Mouse (Mus musculus): ENCODE results near the gene Pik3cb.

The Pik3cb gene

DNA sequence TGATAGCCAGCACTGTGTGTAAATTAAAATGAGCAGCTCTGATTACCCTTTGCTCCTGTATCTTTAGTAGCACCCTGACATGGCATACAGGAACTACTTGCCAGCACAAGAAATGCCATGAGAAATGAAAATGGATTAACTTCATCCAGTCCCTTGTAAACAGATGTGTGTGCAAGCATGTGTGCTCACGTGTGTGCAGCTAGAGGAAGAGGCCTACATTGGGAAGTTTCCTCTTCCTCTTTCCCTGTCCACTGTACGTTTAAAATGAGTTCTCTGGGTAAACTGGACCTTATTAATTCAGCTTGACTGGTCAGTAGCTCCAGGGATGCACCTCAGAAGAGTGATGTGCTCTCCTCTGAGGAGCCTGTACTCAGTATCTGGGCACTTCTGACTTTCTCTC lies 66.0 kb downstream of the Pik3cb start:
- DNase-seq: no peak

DNA sequence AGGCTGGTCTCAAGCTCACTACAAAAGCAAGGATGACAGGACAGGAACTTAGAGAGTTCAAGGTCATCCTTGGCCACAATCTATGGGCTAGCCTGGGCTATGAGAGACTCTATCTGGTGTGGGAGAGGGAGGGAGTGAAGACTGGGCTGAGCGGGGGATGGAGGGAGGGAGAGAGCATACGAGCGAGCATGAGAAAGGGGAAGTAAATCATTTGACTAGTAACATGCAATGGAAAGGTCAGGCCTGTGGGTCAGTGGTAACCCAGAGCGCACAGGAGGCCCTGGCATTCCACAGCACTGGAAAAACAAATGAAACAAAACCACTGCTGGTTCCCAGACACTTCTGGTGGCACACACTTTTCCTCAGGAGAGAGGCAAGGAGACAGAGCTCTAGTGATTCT lies 67.9 kb downstream of the Pik3cb start:
- no peak for DNase-seq

DNA sequence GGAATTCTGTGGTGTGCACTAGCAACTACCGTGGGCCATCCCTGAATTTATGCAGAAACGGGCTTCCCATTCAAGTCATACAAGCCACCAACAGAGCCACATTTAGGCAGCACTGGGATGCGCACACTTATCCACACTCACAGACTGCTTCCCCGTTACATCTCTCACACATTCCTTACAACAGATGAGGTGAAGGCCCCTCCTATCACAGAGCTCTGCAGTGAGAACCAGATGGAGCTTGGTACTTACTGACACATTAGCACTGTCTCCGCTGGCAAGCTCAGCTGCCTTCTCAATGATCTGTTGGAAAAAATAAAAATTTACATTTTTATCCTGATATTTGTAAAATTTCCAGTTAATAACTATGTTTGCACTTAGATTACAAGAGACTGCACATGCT lies 75.1 kb downstream of the Pik3cb start:
- DNase-seq: no peak

DNA sequence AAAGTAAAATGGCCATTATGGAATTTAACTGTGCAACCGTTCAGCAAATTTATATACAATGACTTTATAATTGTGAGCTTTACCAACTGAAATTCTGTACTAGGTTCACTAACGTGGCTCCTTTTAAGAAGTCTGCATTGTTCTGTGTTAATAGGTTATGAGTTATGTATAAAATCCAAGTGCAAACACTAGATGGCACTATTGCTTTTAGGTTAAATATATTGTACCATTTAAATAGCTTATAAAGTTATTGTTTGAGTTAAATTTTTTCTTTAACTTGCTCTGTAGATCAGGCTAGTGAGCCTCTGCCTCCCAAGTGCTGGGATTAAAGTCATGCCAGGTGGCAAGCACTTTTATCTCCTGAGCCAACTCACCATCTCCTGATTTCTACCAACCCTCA lies 76.2 kb downstream of the Pik3cb start:
- DNase-seq: peak in 1 of 2 experiments; percentile 53

DNA sequence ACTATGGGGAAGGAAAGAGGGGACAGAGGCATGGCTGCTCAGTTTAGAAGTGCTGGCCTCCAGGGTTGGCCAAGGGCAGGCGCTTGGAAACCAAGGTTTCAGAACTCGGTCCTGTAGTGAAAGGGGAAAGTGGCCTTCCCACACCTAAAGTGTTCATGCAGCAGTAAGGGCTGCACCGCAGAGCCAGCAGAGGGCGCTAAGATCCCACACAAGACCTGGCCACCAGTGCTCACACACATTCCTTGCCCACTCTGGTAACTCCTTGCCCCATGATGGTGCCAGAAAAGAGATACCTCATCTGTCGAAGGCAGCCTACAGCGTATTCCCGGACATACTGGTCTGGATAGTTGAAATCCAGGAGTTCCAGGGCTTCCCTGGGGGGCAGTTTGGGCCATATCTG lies 77.9 kb downstream of the Pik3cb start:
- peak; percentile 91 to 92 for DNase-seq

DNA sequence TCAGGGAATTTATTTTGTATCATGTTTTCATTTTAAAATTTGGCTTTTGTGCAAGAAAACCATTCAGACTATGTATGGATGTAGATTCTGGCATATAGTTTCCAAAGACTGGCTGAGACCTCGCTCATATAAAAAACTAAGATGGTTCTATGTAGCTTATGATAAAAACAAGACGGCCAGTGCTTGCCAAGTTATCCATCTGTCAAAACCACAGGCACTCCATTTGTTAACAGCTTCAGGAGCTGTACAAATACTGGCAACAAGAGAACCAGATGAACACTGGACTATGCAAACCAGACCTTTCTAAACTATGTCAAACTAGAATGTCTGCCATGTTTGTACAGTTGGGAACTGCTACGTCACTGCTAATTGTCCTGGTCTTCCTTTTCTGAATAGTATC lies 82.7 kb downstream of the Pik3cb start:
- DNase-seq: peak; percentile 33 to 43

DNA sequence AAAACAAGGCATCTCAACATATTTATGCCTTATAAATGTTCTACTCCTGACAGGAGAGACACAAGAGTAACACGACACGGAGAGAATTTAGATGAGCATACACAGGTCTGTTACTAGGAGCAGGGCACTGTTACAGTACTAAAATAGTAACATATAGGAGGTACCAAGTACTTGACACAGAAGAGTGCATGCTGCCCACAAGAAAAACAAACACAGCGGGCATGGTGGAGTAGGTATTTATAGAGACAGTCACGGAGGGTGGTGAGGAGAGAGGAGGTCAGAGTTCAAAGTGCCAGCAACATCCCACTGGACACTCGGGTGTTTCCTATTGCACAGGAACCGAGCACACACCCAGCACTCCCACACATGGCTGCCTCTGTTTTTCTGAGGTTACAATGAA lies 90.7 kb downstream of the Pik3cb start:
- DNase-seq: no peak

DNA sequence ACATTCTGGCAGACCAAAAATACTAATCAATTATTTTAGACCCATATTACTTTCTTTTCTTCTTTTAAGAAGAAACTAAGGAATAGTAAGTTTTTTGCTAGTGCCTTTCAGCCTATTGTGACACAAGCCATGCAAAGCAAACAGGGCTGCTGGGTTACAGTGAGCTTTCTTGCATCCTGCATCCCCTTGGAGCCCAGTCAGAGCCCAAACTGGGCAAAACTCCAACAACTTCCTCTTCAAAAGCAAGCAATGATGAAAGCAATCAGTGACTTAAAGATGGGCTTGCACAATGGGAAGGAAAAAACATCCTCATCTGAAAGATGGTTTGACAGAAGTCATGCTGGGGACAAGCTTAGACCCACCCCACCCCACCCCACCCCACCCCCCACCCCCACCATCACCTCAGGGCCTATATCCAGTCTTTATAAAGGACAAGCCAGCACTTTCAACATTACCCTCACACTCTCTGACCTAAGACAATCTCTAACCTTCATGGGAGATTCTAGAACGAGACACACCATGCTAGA lies 91.6 kb downstream of the Pik3cb start:
- peak; percentile 32 to 48 for DNase-seq

DNA sequence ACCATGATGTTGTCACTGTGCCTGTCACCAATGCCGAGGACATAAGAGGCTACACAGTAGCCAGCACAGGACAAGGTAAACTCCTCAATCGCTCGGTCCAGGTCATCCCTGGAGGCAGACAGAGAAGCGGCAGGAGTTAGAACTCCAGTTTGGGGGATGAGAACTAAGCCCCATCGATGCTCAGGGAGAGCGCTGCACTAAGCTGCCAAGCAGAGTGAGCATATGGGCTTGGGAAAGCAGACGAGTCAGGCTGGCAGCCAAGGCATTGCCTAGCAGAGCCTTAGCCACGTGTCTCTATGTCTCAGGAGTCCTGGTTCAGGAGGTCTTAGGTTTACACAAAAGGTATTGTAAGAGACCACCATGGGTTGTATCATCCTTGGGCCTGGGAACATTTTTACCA lies 95.7 kb downstream of the Pik3cb start:
- peak; percentile 72 to 83 for DNase-seq

DNA sequence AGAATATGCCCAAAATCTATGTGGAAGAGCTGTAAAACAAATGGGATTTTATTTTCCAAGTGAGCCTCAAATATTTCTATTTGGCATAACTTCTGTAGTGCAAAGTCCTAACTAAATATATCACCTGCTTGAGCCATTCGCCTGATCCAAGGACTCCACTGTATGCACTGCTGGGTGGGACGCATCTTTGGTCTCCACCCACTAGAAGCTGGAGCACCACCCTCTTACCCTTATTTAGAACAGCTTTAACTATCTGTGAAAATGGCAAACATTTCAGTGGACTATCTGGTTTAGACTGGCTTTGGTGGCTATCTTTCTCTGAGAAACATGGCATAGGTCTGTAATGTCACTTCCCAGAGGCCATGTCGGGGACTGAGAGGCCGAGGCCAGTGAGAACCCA lies 97.8 kb downstream of the Pik3cb start:
- DNase-seq: no peak

DNA sequence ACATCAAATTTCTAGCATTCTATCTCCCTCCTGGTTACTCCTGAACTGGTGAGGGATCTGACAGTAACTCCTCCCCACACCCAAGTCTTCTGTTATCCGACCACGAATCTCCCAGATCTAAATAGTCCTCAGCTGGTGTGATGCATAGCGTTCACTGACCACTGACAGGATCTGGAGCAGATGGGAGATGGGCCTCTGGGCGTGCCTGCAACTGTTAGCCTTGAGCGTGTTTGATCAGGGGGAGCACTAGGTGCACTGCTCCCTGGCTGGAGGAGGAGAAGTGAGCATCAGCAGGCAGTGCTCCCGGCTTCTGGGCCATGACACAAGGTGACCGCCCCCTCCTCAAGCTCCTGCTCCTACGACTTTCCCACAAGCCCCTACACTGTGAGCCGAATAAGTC lies 98.4 kb downstream of the Pik3cb start:
- no peak for DNase-seq

DNA sequence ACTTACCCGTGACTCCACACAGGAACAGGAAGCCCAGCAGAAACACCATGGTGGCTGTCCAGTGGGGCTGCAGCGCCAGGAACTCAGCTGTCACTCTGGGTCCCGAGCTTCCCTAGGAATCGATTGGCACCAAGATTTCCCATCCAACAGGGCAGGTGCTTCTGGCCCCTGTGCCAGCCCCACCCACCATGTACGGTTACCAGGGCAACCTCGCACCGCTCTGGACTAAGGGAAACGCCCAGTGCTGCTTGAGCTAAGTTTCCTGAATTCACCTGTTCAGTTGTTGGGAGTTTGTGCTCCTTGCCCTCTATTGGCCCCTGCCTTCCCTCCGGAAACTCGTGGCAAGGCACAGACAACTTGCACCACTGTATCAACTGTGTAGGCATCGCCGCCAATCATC lies 104.8 kb downstream of the Pik3cb start, which contains the start of gene Gm1123:
Gene Gm1123 (minus strand): TSS at position 141 of the 400 bp plus-strand sequence.
- no peak for DNase-seq

DNA sequence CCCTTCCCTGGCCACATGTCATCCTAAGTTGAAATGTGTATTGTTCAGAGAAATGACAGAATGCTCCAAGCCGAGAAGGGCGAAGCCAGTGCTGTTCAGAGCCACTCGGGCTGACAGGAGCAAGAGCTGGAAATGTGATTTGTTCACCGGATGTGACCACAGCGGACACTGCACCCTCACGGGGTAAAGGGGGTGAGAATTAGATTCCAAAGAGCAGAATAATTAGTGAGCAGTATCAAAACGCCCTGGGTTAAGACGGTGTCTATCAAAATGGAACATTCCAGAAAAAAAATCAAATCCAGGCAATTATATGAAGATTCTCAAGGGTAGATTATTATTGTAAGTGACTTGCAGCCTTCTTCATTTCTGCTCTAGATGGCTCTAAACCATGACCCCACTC lies 106.3 kb downstream of the Pik3cb start:
- no peak for DNase-seq

DNA sequence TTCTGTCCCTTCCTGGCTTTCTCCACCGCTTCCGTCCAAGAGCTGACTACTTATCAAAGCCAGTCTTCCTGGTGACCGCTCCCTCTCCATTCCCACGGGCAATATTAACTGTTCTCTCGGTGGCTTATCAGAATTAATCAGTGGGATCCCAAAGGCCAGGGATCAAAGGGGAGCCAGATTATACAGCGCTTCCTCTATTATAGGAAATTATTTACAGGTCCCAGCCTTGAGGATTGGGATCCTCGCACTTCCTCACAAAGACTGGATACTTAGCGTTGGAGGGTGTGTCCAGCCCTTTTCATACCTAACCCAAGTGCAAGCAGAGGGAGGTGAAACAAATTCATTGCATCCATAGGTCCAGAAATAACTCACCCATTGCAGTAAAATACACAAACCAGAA lies 108.4 kb downstream of the Pik3cb start:
- DNase-seq: no peak

DNA sequence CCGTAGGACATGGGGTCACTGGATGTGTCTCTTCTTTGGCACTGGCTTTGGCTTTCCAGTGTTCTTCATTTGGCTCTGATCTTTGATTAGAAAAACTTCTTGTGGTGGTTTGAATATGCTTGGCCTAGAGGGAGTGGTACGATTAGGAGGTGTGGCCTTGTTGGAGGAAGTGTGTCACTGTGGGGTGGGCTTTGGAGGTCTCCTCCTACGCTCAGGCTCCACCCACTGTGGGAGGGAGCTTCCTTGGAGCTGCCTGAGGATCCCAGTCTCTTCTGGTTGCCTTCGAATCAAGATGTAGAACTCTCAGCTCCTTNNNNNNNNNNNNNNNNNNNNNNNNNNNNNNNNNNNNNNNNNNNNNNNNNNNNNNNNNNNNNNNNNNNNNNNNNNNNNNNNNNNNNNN lies 118.7 kb downstream of the Pik3cb start:
- DNase-seq: no peak

DNA sequence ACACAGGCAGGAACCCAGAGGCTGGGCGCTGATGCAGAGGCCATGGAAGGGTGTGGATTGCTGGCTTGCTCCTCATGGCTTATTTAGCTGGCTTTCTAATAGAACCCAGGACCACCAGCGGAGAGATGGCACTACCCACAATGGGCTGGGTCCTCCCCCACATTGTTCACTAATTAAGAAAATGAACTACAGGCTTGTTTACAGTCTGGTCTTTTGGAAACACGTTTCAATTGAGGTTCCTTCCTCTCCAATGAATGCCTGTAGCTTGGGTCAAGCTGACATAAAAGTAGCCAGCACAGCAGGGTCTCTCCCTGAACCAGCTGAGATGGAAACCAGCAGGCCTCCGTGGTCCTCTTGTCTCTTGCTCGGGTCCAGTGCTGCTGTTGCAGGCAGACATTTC lies 119.3 kb downstream of the Pik3cb start:
- DNase-seq: no peak

DNA sequence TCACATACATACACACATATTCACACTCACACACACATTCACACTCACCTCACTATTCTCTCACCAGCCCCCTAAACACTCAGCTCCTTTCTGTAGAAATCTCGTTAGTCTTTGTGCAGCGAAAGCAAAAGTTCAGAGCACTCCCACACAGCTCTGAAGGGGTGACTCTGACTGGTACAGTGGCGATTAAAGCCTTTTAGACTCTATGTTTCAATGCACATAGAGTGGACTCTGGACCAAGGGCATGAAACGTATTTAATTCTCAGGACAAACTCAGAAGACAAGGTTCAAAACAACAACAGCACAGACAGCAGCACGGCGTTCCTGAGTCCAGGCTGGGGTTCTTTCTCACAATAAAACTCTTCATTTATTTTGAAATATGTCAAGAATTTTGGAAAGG lies 122.7 kb downstream of the Pik3cb start:
- DNase-seq: no peak

DNA sequence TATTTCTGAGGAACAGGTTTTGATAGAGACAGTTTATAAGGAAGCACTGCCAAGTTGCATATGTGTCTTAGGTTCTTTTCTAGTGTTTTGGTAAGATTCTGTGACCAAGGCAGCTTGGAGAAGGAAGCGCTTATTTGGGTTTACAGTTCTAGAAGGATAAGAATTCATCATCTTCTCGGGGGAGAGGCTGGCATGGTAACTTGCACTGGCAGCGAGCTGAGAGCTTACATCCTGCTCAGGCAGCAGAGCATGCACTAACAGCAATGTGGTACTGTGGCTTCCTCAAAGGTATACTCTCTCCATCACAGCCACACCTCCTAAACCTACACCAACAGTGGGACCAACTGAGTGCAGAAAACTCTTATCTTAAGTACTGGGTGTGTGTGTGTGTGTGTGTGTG lies 123.7 kb downstream of the Pik3cb start:
- no peak for DNase-seq

DNA sequence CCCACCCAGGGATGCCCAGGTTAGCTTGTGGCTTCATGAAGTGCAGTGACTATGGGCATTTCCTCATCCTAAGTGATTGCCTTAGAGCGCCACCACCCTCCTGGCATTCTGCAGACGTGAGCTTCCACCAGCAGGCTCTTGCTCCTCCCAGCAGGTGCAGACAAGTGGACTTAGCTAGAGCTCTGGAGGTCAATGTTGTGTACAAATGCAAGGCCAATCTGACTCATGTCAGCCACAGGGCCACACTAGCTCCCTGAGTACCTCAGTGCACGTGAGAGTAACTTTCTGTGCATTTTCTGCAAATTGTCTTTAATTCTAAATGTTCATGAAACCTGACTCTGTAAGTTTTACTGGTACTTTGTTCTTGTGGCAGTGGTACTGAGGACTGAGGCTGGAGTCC lies 124.1 kb downstream of the Pik3cb start:
- no peak for DNase-seq

DNA sequence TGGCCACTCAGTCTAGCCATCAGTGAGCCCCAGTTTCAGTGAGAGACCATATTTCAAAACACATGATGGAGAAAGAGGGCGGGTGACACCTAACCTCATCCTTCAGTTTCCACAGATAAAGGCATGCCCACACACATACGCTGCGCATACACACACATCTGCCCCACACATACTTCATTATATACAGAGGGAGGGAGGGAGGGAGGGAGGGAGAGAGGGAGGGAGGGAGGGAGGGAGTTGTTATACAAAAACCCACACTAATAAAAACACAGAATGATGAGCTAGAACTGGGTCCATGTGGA lies 130.6 kb downstream of the Pik3cb start:
- no peak for DNase-seq

DNA sequence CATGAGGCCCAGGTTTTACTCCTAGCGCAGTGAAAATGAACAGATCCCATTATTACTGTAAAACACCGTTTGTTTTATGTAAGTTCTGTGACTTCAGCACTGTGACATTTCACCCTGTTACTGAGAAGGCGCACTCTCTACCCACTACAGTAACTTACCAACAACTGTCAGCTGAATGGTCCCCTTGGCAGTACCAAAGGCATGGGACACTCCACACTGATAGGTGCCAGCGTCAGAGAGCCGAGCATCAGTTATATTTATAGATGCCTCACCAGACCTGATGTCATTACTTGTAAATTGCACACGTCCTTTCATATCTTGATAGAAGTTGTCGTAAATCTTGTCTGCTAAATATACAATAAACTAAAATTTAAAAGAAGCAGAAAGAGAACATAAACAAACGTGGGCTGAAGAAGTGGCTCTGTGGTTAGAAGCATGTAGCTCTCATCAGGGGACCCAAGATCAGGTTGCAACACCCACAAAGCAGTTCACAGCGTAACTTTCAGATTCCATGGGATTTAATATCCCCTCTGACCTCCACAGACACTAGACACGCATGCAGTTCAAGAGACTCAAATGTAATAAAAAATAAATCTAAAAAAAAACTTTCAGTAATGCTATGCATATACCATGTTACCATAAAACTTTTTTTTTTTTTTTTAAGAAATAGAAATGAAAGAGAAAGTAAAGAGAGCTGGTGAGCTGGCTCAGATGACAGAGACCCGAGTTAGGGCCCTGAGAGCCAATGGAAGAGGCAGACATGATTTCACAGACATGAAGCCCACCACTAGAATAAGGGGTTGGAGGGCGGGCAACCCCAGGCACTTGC lies 131.1 kb downstream of the Pik3cb start:
- DNase-seq: no peak

DNA sequence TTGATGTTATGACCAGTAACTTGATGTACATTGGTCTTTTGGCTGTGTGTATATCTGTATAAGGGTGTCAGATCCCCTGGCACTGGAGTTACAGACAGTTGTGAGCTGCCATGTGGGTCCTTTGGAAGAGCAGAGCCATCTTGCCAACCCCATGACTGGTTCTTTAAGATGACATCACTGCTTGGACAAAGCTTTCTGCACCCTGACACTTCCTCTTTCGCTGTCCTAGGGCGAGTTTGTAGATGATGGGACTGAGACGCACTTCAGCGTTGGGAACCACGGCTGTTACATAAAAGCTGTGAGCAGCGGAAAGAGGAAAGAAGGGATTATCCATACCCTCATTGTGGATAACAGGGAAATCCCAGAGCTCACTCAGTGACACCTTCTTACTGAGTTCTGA lies 139.1 kb downstream of the Pik3cb start:
- no peak for DNase-seq

DNA sequence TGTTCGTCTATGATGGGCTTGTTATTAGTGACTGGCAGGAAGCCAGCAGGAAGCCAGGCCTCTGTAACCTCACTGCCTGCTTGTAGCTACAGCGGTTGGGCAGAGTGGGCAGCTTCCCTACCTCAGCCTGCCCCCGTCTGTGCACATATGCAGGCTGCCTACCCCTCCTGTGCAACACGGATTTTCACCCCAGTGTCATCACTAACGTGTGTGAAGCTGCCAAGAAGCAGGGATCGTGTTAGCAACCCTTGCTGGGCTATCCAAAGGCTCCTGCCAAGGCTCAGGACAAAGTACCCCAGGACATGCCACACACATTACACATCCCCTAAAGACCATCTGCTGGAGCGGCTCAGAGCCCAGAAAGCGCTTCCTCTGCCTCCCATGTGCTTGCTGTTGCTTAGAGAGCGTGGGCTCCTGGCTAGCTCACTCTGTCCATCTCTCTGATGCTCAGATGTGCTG lies 140.5 kb downstream of the Pik3cb start:
- peak; percentile 79 to 87 for DNase-seq

DNA sequence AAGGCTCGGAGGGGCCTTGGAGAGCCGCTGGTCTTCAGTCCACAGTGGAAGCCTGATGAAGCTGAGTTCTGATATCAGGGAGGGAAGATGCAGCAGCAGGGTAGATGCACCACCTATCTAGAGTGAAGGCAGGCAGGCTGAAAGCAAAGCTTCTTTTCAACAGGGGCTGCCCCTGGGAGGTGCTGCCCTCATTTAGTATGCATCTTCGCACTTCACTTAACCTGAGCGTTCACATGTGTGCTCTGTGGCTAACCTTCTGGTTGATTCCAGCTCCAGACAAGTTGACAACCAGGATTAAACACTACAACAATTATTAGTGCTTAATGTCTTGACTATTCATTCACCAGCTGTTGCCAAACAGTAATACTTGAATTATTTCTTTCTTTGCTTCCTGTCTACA lies 146.3 kb downstream of the Pik3cb start:
- no peak for DNase-seq

DNA sequence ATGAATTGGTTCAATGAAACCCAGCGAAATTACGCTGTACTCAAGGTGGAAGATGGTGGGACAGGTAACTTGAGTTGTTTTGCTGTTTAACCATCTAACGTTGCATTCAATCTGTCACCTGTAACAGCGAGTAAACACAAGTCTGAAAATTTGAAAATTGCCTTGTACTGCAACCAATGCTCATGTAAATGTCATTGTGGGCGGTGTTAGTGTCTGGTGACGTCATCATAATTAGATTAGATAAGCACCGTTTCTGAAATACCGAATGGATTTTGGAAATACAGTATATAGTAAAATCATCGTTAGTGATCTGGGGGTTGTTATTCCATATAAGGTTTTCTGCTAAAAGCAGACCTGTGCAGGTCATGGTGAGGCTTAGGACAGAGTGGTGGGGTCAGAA lies 153.3 kb downstream of the Pik3cb start:
- no peak for DNase-seq

Data from cerebellum, postnatal 10 days (tissue).